Mouse (Mus musculus) C2C12 (cell line): ENCODE measurements at regions not wholly inside any gene's neighbourhood (a gene's known extent, or its start where the extent isn't known, plus 50 kb on each side); places are given as distances from the start of the nearest gene placed in this dataset.
"Not testable (repeated sequence)": the region's sequence is repeated elsewhere in the genome, so short reads cannot be mapped to it uniquely, and the experiment has no call there.

Experiments used
- H3K27me3 ChIP-seq: one replicate; pipeline ENCODE4 v1.6.1; 2011; ENCODE audit not compliant: control insufficient read depth, insufficient read depth, insufficient read length
- H3K36me3 ChIP-seq: one replicate; pipeline ENCODE4 v1.6.1; 2011; ENCODE audit not compliant: control insufficient read depth, insufficient read depth
- H3K4me3 ChIP-seq: one replicate; pipeline ENCODE4 v1.5.1; 2011; ENCODE audit warnings: mild to moderate bottlenecking, control low read depth; ENCODE audit not compliant: poor library complexity, insufficient read depth, severe bottlenecking
- H3K79me2 ChIP-seq: one replicate; pipeline ENCODE4 v1.6.1; 2011; ENCODE audit not compliant: control insufficient read depth, insufficient read depth
- H3K79me3 ChIP-seq: one replicate; pipeline ENCODE4 v1.6.1; 2011; ENCODE audit warnings: low read depth, control low read depth
- H3ac ChIP-seq: one replicate; pipeline ENCODE3; 2011; ENCODE audit warnings: low read depth; ENCODE audit not compliant: control insufficient read depth, insufficient read length
- CEBPB ChIP-seq: IDR thresholded peaks from one replicate; pipeline ENCODE4 v1.6.1; 2011; ENCODE audit warnings: low read depth, mild to moderate bottlenecking, control low read depth, moderate library complexity
- CTCF ChIP-seq: IDR thresholded peaks from one replicate; pipeline ENCODE4 v1.5.1; 2011; ENCODE audit not compliant: control insufficient read depth, insufficient read depth, insufficient read length
- FOSL1 ChIP-seq: IDR thresholded peaks from one replicate; pipeline ENCODE4 v1.8.0; 2011; ENCODE audit warnings: mild to moderate bottlenecking, low read length; ENCODE audit not compliant: poor library complexity, insufficient read depth, severe bottlenecking
- MAX ChIP-seq: IDR thresholded peaks from one replicate; pipeline ENCODE4 v1.6.1; 2011; ENCODE audit warnings: mild to moderate bottlenecking, control low read depth
- MYOD1 ChIP-seq: IDR thresholded peaks from one replicate; pipeline ENCODE4 v1.6.1; 2011; ENCODE audit warnings: low read depth; ENCODE audit not compliant: control insufficient read depth, insufficient read length
- MYOG ChIP-seq: IDR thresholded peaks from one replicate; pipeline ENCODE4 v1.6.1; 2011; ENCODE audit not compliant: control insufficient read depth, insufficient read length; ENCODE audit errors: extremely low read depth
- USF1 ChIP-seq: IDR thresholded peaks from one replicate; pipeline ENCODE4 v1.6.1; 2011; ENCODE audit warnings: low read depth, mild to moderate bottlenecking, control low read depth, moderate library complexity

DNA sequence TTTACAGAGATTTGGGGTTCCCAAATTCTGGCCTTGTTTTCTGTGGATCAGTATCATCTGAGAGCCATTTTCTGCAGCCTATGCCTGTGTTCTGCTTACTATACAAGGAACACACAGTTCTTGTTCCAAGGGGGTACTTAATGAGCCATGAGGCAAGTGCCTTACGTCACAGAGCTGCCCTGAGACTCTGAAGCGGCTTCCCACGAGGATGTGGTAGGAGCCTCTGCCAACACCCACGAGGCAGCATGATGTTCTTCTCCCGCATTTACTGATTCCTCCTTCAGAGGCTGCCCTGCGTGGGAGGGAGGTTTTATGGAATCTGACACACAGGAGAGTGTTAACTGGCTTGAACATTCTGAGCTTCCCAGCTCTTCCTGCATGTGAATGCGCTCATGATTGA, 101.4 kb upstream of the Tbl1x start:
- H3K36me3 ChIP-seq, result no peaks in the 10 kb centered on the region
- H3K79me2 ChIP-seq, result no peaks in the 10 kb centered on the region
- TF ChIP-seq MYOG, result no peak
- TF ChIP-seq FOSL1, result no peak
- TF ChIP-seq CEBPB, result no peak
- TF ChIP-seq MAX, result no peak
- no peak for TF ChIP-seq CTCF
- no peak for TF ChIP-seq MYOD1
- no peak for TF ChIP-seq USF1
- no peaks in the 10 kb centered on the region for H3K27me3 ChIP-seq
- no peak overlapping the region for H3ac ChIP-seq
- no peak overlapping the region for H3K4me3 ChIP-seq
- H3K79me3 ChIP-seq, result no peaks in the 10 kb centered on the region

DNA sequence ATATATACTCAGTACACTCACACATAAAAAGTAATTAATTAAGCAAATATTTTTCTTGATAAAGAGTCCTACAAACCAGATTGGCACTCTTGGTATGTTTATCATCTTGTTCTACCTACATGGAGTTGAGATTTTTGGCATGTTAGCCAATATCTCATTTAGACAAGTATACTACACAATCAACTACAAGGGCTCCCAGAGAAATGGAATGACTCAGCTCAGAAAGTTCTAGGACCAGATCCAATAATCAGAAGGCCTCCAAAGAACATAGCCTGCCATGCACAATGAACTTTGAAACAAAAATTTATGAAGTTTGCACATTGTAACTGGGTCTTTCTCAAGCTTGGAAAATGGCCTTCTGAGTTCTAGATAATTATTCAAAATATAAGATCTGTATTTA, 100.0 kb upstream of the Tbl1x start:
- TF ChIP-seq FOSL1 (no peak), MYOG (no peak), CEBPB (no peak), CTCF (no peak), MYOD1 (no peak), USF1 (no peak)
- H3K79me2 ChIP-seq, result no peaks in the 10 kb centered on the region
- no peak overlapping the region for H3ac ChIP-seq
- H3K4me3 ChIP-seq, result no peak overlapping the region
- no peaks in the 10 kb centered on the region for H3K36me3 ChIP-seq
- no peaks in the 10 kb centered on the region for H3K79me3 ChIP-seq
- no peaks in the 10 kb centered on the region for H3K27me3 ChIP-seq

DNA sequence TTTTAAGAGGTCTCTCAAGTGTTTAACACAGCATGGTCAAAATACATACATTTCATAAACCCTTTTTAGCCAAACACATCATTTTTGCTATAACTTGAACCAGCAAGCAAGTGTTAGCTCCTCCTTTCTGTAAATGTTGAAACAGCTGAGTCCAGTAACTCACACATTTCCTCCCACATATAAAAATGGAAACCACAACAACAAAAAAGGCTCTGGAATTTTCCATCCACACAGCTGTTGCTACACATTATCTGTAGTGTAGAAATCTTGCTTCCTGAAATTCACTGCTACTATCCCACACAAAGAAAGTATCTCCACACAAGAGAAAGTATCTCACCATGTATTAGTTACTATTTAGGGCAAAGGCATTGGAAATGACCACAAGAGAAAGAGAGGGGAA, 96.7 kb upstream of the Tbl1x start:
- H3K79me3 ChIP-seq, result no peaks in the 10 kb centered on the region

DNA sequence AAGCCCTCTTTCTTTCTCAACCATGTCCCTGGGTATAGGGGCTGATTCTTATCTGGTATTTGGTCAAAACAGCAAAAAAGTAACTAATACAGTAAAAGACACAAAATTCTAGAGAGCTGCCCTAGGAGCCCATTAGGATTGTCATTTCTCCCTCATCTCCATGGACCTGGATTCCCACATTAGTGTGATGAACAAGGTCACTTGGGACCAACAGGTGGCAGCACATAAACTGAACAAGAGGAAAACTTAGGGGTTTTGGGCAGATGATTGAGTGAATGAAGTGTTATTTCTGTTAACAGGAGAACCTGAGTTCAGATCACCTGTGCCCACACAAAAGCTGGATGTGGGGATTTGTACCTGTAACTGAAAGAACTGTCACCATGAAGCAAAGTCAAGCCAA, 93.0 kb upstream of the Tbl1x start:
- Histone ChIP-seq H3K27me3 (no peaks in the 10 kb centered on the region), H3K4me3 (no peak overlapping the region)
- TF ChIP-seq MYOD1 (no peak), USF1 (no peak), CEBPB (no peak), CTCF (no peak), FOSL1 (no peak)

More for the DNA sequence above, 96.7 kb upstream of the Tbl1x start:
- TF ChIP-seq USF1 (no peak), MYOD1 (peak; percentile 57)
- Histone ChIP-seq H3K27me3 (no peaks in the 10 kb centered on the region), H3K79me2 (no peaks in the 10 kb centered on the region), H3ac (no peak overlapping the region), H3K4me3 (no peak overlapping the region), H3K36me3 (no peaks in the 10 kb centered on the region)

DNA sequence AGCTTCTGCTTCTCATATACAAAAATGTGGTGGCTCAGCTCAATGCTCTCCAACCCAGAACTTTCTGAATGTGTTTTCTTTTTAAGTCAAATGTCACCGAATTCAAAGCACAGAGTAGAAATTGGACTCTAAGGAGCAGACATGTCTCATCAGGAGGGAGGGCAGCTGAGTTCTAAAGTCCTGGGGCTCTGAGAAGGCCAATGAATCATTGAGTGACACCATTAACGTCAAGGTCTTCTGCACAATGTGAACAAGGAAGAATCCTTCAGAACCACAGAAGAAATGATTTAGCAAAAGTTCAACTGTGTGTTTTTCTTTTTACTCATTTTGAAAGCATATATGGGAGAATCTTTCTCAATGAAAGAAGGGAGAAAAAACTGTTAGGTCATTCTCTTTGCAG, 88.6 kb upstream of the Tbl1x start:
- TF ChIP-seq CTCF (no peak), CEBPB (no peak), MYOG (no peak)
- Histone ChIP-seq H3K79me3 (no peaks in the 10 kb centered on the region), H3K4me3 (no peak overlapping the region), H3K79me2 (no peaks in the 10 kb centered on the region), H3K36me3 (no peaks in the 10 kb centered on the region), H3K27me3 (no peaks in the 10 kb centered on the region), H3ac (no peak overlapping the region)

More for the DNA sequence above, 93.0 kb upstream of the Tbl1x start:
- Histone ChIP-seq H3K79me2 (no peaks in the 10 kb centered on the region), H3K36me3 (no peaks in the 10 kb centered on the region), H3K79me3 (no peaks in the 10 kb centered on the region), H3ac (no peak overlapping the region)

DNA sequence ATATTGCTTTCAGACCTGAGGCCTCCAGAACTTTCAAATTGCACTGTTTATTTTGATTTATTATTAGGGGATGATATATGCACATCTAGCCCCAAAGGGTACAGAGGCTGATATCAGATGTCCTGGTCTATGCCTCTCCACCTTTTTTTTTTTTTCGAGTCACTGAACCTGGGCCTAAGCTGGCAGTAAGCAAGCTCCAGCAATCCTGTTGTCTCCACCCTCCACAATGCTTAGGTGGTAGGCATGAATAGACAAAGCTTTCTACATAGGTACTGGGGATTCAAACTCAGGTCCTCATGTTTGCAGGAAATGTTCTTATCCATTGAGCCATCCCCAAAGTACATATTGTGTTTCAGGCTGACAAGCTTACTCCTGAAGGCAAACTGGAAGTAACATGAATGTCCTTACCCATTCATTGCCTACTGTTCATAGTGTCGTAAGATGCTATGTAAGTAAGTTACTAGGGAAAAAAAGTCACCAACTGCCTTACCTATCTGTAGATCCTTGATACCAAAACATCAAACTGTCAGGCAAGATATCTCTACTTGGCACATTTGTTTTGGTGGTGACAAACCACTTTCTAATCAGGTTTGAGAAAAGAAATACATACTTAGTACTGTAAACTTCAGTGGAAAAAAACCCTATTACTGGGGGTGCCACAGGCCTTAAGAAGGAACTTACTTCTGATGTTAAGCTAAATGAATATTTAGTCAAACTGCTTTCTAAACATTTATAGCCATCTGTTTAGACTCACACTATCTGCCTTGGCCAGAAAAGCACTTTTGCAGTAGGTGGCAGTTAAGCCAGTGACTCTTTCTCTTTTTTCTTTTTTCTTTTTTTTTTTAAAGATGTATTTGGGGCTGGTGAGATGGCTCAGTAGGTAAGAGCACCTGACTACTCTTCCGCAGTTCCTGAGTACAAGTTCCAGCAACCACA, 85.8 kb upstream of the Tbl1x start:
- Histone ChIP-seq H3K36me3 (no peaks in the 10 kb centered on the region), H3K4me3 (no peak overlapping the region), H3ac (no peak overlapping the region), H3K79me3 (no peaks in the 10 kb centered on the region), H3K79me2 (no peaks in the 10 kb centered on the region), H3K27me3 (no peaks in the 10 kb centered on the region)
- TF ChIP-seq USF1 (no peak), MYOD1 (no peak), FOSL1 (no peak), MYOG (no peak), MAX (no peak), CTCF (no peak), CEBPB (no peak)

DNA sequence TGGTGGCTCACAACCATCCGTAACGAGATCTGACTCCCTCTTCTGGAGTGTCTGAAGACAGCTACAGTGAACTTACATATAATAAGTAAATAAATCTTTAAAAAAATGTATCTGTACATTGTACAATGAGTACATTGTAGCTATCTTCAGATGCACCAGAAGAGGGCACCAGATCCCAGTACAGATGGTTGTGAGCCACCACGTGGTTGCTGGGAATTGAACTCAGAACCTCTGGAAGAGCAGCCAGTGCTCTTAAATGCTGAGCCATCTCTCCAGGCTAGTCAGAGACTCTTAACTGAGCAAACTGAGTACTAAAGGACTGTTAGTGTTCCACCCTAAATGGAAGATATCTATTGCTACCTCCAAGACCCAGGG, 85.1 kb upstream of the Tbl1x start:
- not testable (repeated sequence) for H3K4me3 ChIP-seq, H3K36me3 ChIP-seq, H3K27me3 ChIP-seq, H3K79me3 ChIP-seq, H3ac ChIP-seq, H3K79me2 ChIP-seq

DNA sequence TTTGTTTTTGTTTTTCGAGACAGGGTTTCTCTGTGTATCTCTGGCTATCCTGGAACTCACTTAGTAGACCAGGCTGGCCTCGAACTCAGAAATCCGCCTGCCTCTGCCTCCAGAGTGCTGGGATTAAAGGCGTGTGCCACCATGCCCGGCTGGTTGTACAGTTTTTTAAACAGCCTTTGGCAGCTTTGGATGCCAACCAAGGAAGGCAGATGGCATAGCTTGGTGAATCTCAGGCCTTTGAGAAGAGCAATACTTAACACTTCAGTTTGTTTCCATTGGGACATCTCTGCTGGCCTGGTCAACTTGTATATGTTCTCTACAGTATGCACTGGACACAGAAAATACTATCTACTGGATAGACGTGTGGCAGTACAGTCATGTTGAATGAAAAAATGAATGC, 84.0 kb upstream of the Tbl1x start:
- H3K79me3 ChIP-seq, H3K36me3 ChIP-seq, H3K27me3 ChIP-seq, H3ac ChIP-seq, H3K4me3 ChIP-seq, H3K79me2 ChIP-seq: not testable (repeated sequence)
